ENCODE assay signal across 13 mouse cellular contexts in genomic region chr13:115451244-115451643, GRCm38 (mm10).
DNase-seq lines count a peak whose midpoint lies in the region; ATAC-seq and TF ChIP-seq lines count a peak whose summit lies in the region.
"Had no signal": no experiment of that assay in that cellular context is flagged by ENCODE, and none has a peak within 500 bp of the region (broad histone marks: within the 10 kb centered on the region; RNA-seq: fewer than 3 reads in every experiment).

No protein-coding gene starts in this region.

- H3K9ac ChIP-seq in forebrain, embryonic 14.5 days (ENCODE audit: low read length) = no peak overlapping the region
- no peak overlapping the region for H3K9ac ChIP-seq in forebrain, embryonic 11.5 days (ENCODE audit: low read length)
- no peak overlapping the region for H3K9ac ChIP-seq in liver, adult 2 months (ENCODE audit: low read depth, low read length)
- H3K9ac ChIP-seq in liver, embryonic 12.5 days = no peak overlapping the region
- H3K9ac ChIP-seq: liver, embryonic 13.5 days had no signal

- no peak overlapping the region for H3K4me3 ChIP-seq in forebrain, embryonic 14.5 days (ENCODE audit: low read depth, low read length)
- H3K4me3 ChIP-seq in forebrain, embryonic 11.5 days (ENCODE audit: low read depth, low read length) = no peak overlapping the region
- H3K4me3 ChIP-seq in liver, adult 2 months (ENCODE audit: insufficient read depth, low read depth, low read length) = no peak overlapping the region
- no peak overlapping the region for H3K4me3 ChIP-seq in liver, embryonic 12.5 days
- H3K4me3 ChIP-seq: liver, embryonic 13.5 days had no signal

- H3K4me1 ChIP-seq in forebrain, embryonic 14.5 days (ENCODE audit: control insufficient read depth, insufficient read depth, low read length) = no peaks in the 10 kb centered on the region
- H3K4me1 ChIP-seq in forebrain, embryonic 11.5 days (replicated peaks; ENCODE audit: control insufficient read depth, insufficient read depth, low read length) = no peaks in the 10 kb centered on the region
- no peaks in the 10 kb centered on the region for H3K4me1 ChIP-seq in liver, adult 2 months (ENCODE audit: control insufficient read depth, insufficient read depth, low read length)
- H3K4me1 ChIP-seq in liver, embryonic 12.5 days = no peaks in the 10 kb centered on the region
- H3K4me1 ChIP-seq: liver, embryonic 13.5 days had no signal

- in situ Hi-C loops in Patski (cut with MboI; ENCODE audit: low pct_unique_long_range_greater_than_20kb) = loop anchor here (25.0 kb wide), 1 partner anchor 1261 kb away; no protein-coding TSS in a partner anchor

- no peak for ATAC-seq in forebrain, embryonic 14.5 days
- no peak for ATAC-seq in forebrain, embryonic 11.5 days (replicated peaks; ENCODE audit: low FRiP score)
- ATAC-seq in liver, embryonic 12.5 days = no peak
- no peak for ATAC-seq in Patski
- ATAC-seq: forebrain, embryonic 16.5 days; inflammation-experienced regulatory T-cells, adult 6 months; midbrain, embryonic 16.5 days had no signal

- WGBS in forebrain, embryonic 14.5 days = 7% methylated on average over 1 of the region's 1 CpGs
- 14% methylated on average over 1 of the region's 1 CpGs for WGBS in forebrain, embryonic 11.5 days
- WGBS in liver, adult 2 months = 4% methylated on average over 1 of the region's 1 CpGs
- 6% methylated on average over 1 of the region's 1 CpGs for WGBS in liver, embryonic 12.5 days (ENCODE audit: insufficient replicate concordance)

- peak; percentile 76 for DNase-seq in forebrain, embryonic 14.5 days (ENCODE audit: low spot score)
- no peak for DNase-seq in forebrain, embryonic 11.5 days (ENCODE audit: low spot score)
- peak; percentile 24 for DNase-seq in liver, adult 2 months (ENCODE audit: extremely low read depth, low read depth, low spot score)
- no peak for DNase-seq in Patski (ENCODE audit: low read depth, low spot score)
- peak; percentile 75 for DNase-seq in retina, embryonic 14.5 days (ENCODE audit: low spot score)
- DNase-seq in right cerebral cortex, postnatal 36 days (ENCODE audit: low spot score in 2 of 2) = no peak
- DNase-seq in ovary, postnatal 14 days (ENCODE audit: low spot score) = no peak
- DNase-seq: cerebellum, adult 9-11 months; liver, embryonic 13.5 days had no signal

- no peak overlapping the region for H3K4me2 ChIP-seq in forebrain, embryonic 14.5 days (ENCODE audit: low read length)
- no peak overlapping the region for H3K4me2 ChIP-seq in forebrain, embryonic 11.5 days (ENCODE audit: low read depth, low read length, severe bottlenecking)
- no peak overlapping the region for H3K4me2 ChIP-seq in liver, embryonic 12.5 days
- H3K4me2 ChIP-seq: liver, embryonic 13.5 days had no signal

- POLR2A ChIA-PET in Patski (lab: Charles Lee) = no interaction called here

- no peaks in the 10 kb centered on the region for H3K27me3 ChIP-seq in forebrain, embryonic 14.5 days (replicated peaks; ENCODE audit: control insufficient read depth, insufficient read depth, low read length)
- H3K27me3 ChIP-seq in forebrain, embryonic 11.5 days (ENCODE audit: control insufficient read depth, insufficient read depth, low read length) = no peaks in the 10 kb centered on the region
- H3K27me3 ChIP-seq in liver, adult 2 months (ENCODE audit: control insufficient read depth, insufficient read depth, low read length) = no peaks in the 10 kb centered on the region
- no peaks in the 10 kb centered on the region for H3K27me3 ChIP-seq in liver, embryonic 12.5 days (replicated peaks)
- peaks cover 40% of the 10 kb centered on the region for H3K27me3 ChIP-seq in Patski
- H3K27me3 ChIP-seq: liver, embryonic 13.5 days had no signal

- no peaks in the 10 kb centered on the region for H3K9me3 ChIP-seq in forebrain, embryonic 14.5 days (replicated peaks; ENCODE audit: control insufficient read depth, low read length)
- H3K9me3 ChIP-seq in forebrain, embryonic 11.5 days (ENCODE audit: control insufficient read depth, low read length) = no peaks in the 10 kb centered on the region
- H3K9me3 ChIP-seq in liver, embryonic 12.5 days (replicated peaks) = no peaks in the 10 kb centered on the region
- H3K9me3 ChIP-seq: liver, embryonic 13.5 days had no signal

- H3K27ac ChIP-seq in forebrain, embryonic 14.5 days (ENCODE audit: low read depth, low read length) = no peak overlapping the region
- H3K27ac ChIP-seq in forebrain, embryonic 11.5 days (ENCODE audit: low read depth, low read length) = no peak overlapping the region
- no peak overlapping the region for H3K27ac ChIP-seq in liver, adult 2 months (replicated peaks; ENCODE audit: insufficient read depth, low read depth, low read length)
- no peak overlapping the region for H3K27ac ChIP-seq in liver, embryonic 12.5 days
- H3K27ac ChIP-seq: liver, embryonic 13.5 days had no signal

- TF ChIP-seq POLR2A in liver, adult 2 months (IDR thresholded peaks at IDR 0.05; ENCODE audit: extremely low read depth, insufficient read depth, low read length) = no peak

- CTCF ChIA-PET in Patski (lab: Charles Lee) = interaction anchor here (1.6 kb wide), 1 partner anchor 221 kb away, joined by 4 read pairs; no protein-coding TSS in a partner anchor

- H3K79me2 ChIP-seq in liver, adult 2 months (ENCODE audit: control insufficient read depth, insufficient read depth, low read length) = no peaks in the 10 kb centered on the region

- H3K36me3 ChIP-seq in forebrain, embryonic 14.5 days (ENCODE audit: control insufficient read depth, insufficient read depth, low read length) = no peaks in the 10 kb centered on the region
- no peaks in the 10 kb centered on the region for H3K36me3 ChIP-seq in forebrain, embryonic 11.5 days (ENCODE audit: control insufficient read depth, insufficient read depth, low read length)
- H3K36me3 ChIP-seq in liver, adult 2 months (ENCODE audit: control insufficient read depth, insufficient read depth, low read length) = no peaks in the 10 kb centered on the region
- no peaks in the 10 kb centered on the region for H3K36me3 ChIP-seq in liver, embryonic 12.5 days
- H3K36me3 ChIP-seq: liver, embryonic 13.5 days had no signal

- TF ChIP-seq CTCF in liver, adult 2 months (IDR thresholded peaks at IDR 0.05; ENCODE audit: low read depth, low read length) = peak; percentile 39; the same call in 1 of the 2 replicates
- peak; percentile 27 for TF ChIP-seq CTCF in Patski (IDR thresholded peaks at IDR 0.05)

Comparison
In these comparisons a context has a peak if more than half of its experiments do, and no peak if none do; other contexts are left out.
1. DNase-seq: peak in forebrain, embryonic 14.5 days (single experiment), liver, adult 2 months (single experiment) and retina, embryonic 14.5 days (single experiment); none in forebrain, embryonic 11.5 days (single experiment), Patski (single experiment), right cerebral cortex, postnatal 36 days (0 of 2) and ovary, postnatal 14 days (single experiment).